Mouse (Mus musculus) 3134 (cell line): ENCODE measurements at regions not wholly inside any gene's neighbourhood (a gene's known extent, or its start where the extent isn't known, plus 50 kb on each side); places are given as distances from the start of the nearest gene placed in this dataset.

ENCODE experiments used
- DNase-seq: peaks from one replicate; pipeline ENCODE4 v3.0.0-alpha.2; 2011; ENCODE audit warnings: low spot score; ENCODE audit not compliant: insufficient read length; ENCODE audit errors: extremely low read depth

DNA sequence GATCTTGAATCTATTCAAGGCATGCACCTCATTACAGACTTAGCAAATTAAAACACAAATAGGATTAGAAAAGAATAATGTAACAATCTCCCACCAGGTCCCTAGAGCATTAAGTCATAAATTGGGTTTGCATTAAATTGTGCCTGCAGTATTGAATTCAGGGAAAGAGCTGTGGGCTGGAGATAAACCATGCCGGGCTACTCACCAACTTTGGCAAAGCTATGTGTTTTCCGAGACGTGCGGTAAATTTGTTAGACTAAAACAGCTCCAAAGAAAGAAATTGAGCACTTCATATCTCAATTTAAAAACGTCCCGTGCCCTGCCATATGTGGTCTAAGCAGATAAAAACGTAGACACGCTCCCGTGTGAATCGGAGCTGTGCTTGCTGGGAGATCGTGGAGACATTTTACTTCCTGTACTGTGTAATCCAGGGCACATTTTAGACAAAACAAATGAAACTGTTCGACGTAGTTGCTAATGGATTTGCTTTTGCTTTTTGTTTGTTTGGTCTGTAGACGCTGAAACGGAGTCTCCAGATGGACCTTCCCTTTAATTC, 219.5 kb downstream of the Snx10 start:
- no peak for DNase-seq

DNA sequence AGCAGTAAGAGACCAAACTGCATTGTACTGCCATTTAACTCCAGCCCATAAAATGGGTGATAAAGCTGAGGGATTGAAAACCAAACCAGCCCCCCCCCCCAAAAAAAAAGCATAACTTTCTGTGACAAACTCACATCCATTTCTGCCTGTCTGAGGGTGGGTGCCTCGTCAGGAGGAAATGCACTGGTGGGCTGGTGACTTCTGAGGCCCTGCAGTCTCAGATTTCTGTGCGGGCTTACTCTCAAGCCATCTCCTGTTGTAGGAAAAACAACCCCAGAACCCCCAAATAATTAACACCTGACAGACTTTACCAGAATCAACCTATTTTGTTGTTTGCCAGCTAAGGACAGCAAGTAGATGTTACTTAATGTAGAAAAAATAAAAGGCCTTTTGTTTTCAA, 220.9 kb downstream of the Snx10 start:
- no peak for DNase-seq

DNA sequence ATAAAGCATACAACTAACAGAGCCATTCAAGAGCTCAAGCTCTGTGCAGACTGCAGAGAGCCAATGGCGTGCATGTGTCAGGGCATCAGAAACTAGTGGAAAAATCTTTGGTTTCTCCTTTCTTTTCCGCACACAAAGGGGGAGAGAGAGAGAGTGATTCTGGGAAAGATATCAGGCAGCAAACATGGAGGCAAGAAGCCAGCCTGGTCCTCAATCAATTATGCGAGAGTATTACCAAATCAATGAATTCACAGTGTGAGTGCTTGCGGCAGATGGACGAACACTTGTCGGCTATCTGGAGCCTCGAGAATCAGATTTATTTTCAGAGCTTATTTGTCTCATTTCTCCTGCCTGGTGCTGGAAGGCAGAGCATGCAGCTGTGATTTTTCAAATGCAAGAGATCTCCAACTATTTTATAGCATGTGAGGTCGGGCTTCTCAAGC, 230.6 kb downstream of the Snx10 start:
- no peak for DNase-seq

DNA sequence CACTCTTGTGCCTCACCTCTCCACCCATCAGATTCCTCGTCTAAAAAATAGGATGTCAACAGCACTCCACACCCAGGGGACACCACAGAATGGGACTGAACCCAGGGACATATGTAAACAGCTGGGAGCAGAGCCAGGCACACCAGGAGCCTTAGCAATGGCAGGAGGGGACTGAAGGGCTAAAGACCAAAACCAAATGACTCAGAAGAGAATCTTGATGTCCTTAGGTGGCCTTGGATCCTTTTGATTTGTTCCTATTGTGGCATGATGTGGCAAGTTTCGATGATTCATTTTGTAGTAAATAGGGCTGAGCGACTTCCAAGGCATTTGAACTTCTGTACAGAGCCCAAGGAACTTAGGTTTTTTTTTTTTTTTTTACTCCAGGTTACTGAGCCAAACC, 233.4 kb downstream of the Snx10 start:
- DNase-seq = no peak

DNA sequence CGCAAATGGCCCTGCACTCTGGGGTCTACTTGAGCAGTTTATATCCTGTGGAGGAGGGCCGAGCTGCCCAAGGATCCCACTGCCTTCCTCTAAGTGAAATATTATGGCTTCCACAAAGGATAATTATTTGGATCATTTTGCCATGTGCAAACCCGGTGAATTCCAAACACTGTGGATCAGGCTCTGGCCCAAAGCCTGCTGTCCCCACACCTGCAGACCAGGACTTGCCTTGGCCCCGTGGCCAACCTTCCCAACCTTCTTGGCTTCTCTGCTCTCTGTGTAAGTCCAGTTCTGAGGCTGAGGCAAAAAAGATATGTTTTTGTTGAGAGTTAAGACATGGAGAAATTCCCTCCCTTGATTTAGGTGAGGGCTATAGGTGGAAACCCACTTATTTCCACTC, 234.0 kb downstream of the Snx10 start:
- DNase-seq = no peak

DNA sequence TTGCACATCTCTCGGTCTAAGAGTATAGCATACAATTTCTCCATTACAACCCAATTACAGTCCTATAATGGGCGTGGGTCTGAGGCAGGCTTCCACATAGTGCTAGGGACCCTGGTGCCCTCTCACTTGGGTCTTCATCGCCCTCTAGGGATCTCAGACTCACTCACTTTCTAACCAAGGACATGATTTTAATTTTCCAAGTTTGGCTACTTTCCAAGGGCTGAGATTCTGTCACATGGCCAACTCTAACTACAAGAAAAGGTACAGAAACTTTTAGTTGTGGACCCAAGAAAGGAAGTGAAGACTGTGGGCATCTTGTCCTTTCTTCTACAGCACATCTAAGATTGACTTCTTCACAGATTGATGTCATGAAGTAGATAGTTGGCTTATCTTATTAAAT, 235.1 kb downstream of the Snx10 start:
- DNase-seq = no peak

DNA sequence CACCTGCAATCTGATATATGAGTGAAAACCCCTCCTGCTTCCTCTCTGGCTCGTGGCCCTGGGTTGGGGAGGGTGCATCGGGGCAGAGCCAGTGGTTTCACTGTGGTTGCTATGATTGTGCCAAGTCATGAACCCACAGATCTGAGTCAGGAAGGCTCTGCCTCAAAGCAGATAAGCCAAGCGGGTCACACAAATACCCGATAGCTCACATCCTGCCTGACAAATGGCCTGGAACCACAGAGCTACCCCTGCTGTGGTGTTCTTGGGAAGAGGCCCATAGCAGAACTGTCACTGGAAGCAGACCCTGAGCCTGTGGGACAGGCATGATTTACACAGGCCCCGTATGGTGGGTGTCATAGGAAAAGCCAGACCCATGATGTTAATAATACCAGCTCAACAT, 236.7 kb downstream of the Snx10 start:
- DNase-seq = peak; percentile 6

DNA sequence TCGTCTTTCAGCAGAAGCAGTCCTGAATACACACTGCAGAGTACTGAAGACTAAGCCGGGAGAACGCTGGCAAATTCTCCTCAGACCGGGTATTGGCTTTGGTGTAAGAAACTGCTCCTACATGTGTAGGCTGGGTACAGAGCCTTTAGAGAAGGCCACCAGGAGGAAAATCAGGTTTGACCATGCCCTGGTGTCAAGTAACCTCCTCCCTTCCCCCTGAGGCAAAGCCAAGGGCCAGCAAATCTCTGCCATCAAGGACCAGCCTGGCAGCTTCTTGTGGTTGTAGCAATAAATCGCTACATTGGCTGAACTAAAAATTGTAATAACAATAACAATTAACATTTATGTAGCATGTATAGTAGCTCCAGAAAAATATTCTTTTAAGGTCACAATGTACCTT, 237.8 kb downstream of the Snx10 start:
- DNase-seq = no peak

DNA sequence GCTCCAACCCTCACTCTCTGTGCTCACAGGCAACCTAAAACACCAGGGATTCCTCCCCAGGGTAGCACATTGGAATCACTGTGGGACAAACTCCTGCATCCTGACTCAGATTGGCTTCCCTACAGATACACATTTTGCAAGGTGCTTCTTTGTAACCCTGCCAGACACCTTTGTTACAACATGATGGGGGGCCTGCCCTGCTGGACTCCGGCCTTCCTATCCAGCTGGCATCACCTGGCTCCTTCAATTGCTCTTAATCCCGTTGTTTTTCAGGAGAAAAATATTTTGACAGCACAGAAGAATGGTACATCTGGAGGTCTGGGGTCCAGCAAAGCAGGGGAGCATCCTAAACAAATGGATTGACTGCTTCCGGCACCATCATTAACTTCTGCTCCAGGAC, 242.8 kb downstream of the Snx10 start:
- DNase-seq = no peak

DNA sequence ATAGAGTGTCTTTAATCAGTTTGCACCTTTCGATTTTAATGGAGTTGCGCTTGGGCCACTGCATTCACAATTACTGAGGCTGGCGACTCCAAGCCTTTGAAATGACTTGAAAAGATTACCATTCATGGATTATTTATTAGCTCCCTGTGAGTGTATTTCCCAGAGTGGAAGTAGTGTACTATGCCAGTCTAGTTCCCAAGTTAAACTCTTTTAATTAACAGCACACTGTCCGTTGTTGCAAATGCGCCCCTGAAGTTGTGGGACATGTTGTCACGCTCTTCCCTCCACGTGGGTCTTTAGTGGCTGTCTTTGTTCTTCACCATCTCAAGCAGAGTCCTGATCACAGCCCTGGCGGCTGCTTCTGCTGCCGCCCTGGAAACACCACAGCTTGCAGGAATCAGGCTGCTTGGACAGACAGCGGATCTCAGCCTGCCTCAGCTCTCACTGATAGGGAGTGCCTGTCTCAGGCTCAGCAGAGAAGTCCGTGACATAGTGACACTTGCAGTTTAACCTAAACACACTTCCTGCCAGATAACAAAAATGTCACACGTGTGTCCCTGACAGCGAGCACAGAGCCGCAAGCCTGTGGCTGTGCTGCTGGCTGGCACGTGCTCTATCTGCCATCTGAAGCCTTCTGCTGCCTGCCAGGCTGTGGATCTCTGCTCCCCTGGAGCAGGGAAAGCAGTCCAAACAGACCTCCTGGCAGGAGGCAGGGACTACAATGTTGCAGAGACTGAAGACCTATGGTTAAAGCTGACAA, 244.1 kb downstream of the Snx10 start:
- DNase-seq = no peak

DNA sequence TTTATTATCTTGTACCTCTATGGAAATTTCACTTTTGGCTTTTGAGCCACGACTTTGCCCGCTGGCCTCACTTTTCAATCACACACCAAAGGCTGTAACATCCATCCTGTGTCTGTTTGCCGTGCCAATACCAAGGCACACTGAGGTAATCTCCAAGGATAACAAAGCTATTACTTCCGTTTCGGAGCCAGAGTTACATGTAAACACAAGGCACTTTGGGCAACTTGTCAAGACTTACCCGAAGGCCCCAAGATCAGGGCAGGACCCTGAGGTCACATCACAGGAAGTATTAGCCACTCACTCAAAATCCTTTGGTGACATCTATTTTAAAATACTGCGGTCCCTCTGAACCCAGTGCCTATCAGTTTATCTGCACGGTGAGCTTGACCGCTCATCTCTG, 241.3 kb downstream of the Skap2 start:
- no peak for DNase-seq

DNA sequence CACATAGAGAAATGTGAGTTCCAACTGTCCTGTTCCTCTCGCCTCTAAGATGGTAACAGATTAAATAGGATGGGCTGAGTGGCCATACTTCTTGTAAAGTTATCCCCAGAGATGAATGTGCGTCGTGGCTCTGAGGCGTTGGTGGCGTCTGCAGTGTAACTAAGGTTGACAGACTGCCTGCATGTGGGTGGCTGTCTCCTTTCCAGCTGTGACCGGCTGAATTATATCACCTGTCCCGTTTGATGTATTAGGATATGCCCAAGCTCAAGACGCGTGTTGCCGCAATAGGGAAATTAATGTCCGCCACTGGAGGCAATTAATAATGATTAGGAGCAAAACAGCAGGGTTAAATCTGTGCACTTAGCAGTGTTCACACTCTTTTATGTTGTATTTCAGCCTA, 240.9 kb downstream of the Skap2 start:
- no peak for DNase-seq

DNA sequence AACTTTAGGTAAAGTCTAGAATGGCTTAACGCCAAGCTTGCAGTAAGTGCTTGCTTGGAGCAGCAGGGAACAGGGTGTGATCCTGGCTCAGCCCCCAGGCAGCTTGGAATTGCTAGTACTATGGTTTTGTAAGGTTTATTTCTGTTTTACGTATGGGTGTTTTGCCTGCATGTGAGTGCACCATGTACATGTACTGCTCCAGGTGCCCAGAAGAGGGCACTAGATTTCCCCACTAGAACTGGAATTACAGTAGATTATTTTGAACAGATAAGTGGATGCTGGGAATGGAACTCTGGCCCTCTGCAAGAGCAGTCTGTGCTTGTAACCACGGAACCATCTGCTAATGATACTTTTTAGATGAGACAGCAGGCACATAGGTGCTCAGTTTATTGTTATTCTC, 237.6 kb downstream of the Skap2 start:
- no peak for DNase-seq

DNA sequence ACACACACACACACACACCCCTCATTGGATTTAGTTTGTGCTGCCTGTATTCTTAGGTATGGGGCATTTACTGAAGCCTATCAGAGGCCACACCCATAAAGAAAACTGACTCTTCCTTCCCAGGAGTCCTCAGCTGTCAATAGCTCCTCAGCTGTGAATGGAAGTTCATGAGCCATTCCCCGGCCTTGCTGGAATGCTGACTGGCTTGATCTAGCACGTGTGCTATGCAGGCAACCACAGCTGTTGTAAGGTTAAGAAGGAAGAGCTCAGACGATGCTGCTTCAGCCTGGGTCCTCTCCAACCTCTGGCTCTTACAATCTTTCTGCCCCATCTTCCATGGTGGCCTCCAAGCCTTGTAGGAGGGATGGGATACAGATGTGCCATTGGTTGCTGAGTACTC, 226.7 kb downstream of the Skap2 start:
- no peak for DNase-seq

DNA sequence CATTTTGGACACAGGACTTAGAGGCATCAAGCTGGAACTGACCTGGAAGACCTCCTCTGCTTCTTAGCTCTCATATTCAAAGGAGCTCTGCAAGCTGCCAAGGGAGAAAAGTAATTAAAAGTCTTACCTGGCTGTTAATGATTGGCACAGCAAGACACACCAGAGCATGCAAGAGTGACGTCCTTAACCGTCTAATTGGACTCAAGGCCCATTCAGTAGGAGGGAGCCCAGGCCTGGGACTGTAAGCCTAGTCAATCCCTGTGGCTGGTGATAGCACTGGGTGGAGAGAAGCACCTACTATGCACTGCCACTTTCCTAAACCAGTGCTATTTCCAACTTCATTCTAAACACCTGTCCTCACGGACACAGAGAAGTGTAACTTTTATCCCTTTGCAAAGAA, 225.5 kb downstream of the Skap2 start:
- DNase-seq = no peak

DNA sequence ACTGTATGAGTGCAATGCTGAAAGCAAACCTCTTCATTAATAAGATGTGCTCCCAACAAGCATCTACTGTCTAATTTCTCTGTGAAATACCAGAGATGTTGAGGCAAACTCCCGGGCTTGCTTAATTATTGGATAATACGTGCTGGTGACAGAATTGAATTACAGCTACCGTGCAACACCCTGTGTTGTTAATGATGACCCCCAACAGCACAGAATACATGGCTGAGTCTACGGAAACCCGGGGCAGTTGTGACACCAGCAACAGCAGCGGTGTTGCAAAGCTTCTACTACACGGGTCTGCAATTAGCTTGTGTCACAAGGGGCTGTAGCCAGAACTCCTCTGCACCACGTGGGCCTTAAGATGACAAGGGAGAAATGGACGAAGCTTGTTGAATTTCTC, 224.2 kb downstream of the Skap2 start:
- DNase-seq = no peak

DNA sequence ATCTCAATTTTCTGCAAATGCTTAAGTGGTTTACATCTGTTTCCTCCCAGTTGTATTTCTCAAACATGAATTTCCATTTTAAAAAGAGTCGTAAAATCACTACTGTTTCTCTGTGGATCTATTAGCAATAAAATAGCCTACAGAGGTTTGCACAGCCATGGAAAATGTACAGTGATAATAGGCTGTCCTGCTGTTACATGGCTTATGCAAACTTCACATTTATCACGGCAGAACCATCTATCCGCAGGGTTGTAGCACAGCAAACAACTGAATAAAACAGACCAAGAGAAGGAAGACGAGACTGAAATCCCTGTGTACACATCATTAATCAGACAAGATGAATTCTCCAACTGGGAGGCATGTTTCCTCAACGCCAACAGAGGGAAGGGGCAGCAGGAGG, 222.1 kb downstream of the Skap2 start:
- no peak for DNase-seq

DNA sequence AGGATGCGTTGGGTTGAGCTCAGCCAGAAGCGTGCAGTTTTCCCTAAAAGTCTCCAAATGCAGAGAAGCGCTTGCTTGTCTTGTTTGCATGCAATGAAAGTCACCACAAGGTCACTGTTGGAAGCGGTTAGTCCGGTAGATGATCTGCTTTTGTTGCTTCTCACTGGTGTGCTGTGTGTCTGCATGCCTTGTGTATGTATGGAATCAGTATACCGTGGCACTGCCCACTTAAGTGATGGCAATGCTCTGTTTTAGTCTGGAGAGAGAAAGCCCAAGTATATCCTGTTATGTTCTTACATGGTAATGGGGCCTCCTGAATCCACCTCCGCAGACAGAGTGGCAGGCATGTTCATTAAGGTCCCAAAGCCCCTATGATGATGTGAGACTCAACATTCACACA, 221.7 kb downstream of the Skap2 start:
- DNase-seq = no peak

DNA sequence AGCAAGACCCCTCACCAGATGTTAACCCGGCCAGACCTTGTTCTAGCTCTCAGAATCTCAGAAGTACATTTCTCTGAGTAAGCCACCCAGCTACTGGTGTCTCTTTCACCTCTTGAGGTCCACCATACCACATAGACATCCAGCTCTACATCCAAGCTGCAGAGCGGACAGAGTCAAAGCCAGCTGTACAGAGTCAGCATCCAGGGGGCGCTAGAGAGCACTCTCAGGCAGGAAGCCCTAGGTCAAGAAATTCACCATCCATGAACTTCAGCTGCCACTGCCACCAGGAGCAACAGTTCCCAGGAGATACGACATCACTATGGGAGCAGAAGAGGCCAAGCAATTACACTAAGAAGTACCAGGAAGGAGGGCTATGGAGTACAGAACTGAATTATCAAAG, 217.0 kb downstream of the Skap2 start:
- no peak for DNase-seq

DNA sequence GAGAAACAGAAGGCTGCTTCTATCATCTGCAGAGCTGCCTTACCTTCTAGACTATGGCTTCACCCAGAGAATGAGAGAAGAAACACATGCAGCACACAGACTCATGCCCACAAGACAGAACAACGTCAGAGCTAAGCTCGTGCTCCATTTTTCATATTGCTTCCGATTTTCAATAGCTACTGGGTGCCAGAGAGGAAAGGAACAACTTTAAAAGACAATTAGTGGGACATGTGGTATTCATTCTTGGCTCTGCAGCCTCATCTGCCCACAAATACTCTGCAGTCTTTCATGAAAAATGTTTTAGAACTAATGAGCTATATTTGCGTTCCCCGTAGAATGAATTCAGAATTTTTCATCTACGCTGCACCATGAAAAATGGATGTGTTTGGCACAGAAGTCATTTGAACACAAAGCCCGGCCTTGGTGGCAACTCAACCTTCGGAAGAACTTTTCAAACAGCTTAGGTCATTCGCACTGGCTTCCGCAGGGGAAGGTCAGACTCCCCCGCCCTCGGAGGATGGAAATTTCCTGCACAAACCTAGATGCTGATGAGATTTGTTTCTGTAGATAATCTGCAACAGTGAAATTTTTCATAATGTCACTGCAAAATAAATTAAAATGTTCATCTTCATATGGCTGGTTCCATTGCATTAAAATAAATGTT, 213.6 kb downstream of the Skap2 start:
- DNase-seq = no peak

DNA sequence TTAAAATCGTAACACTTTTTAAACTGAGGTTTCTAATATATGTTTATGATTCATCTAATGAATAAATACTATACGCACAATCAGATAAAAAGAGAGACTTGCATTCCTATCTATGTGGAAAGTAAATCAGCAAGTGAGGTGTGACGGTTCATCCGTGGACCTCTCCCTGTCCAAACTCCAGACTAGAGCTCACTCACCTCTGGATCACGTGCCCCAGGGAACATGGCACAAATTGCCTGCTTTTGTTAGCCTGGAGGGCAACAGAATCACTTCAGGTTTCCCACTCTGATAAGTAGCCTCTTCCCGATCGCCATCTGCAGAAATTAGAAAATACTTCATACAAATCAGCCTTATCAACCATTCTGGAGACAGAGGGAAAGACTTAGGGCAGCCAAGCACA, 206.7 kb downstream of the Skap2 start:
- no peak for DNase-seq
